Mouse (Mus musculus): Measurements from ENCODE around the gene Nhsl1. TPM values are rescaled to one million over a fixed set of nuclear protein-coding genes. Genes with fewer than 3 reads are reported as not detected.

Gene Nhsl1
- polyA plus RNA-seq, 1 experiment from 2014 or later, result 15.5 TPM

DNA sequence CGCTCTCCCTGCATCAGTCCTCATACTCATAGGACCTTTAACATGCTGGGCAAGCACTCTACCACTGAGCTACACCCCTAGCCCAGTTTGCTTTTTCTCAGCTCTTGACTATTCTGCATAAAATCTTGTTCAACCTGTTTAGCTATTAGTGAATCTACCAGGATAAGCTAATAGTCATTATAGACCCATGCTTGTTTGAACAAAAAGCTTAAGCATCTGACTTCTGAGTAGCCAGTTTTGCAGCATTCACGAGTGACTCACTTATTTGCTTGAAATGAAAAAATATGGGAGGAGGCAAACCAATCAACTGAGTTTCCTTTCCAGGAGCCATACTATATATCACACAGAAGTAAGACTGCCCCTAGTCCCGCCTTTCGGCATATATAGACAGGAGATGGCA lies 32.0 kb downstream of the Nhsl1 start:
- Histone ChIP-seq H3K4me1 (replicated peaks) (peaks cover 4% of the 10 kb centered on the region), H3K4me3 (no peak overlapping the region), H3K36me3 (no peaks in the 10 kb centered on the region), H3K4me2 (no peak overlapping the region), H3K9me3 (replicated peaks) (no peaks in the 10 kb centered on the region), H3K27me3 (replicated peaks) (no peaks in the 10 kb centered on the region), H3K9ac (no peak overlapping the region), H3K27ac (ENCODE audit: poor library complexity, severe bottlenecking) (no peak overlapping the region)
- WGBS, result 82% methylated on average over 4 of the region's 4 CpGs
- ATAC-seq (ENCODE audit: insufficient number of reproducible peaks, low FRiP score), result no peak

DNA sequence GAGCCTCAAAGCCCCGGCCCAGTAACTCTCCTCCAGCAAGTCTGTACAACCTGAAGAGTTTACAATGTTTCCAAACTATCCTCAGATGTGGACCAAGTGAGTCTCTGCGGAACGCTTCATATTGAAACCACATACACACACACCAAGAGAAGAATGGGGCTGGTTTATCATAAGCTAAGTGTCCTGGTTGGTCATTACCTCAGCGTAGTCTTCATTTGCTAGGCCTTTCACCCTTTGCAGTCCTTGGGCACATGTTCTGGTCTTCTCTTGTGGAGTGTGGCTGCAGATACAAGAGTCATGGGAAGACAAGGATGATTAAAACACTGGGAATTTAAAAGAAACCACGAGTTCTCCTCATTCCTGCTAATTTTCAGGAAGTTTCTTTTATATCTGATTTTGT lies 34.2 kb downstream of the Nhsl1 start:
- Histone ChIP-seq H3K9ac (no peak overlapping the region), H3K27ac (ENCODE audit: poor library complexity, severe bottlenecking) (no peak overlapping the region), H3K4me1 (replicated peaks) (peaks cover 4% of the 10 kb centered on the region), H3K4me3 (no peak overlapping the region), H3K27me3 (replicated peaks) (no peaks in the 10 kb centered on the region), H3K9me3 (replicated peaks) (no peaks in the 10 kb centered on the region), H3K36me3 (no peaks in the 10 kb centered on the region), H3K4me2 (no peak overlapping the region)
- WGBS, result 77% methylated on average over 5 of the region's 5 CpGs
- ATAC-seq (ENCODE audit: insufficient number of reproducible peaks, low FRiP score), result no peak

DNA sequence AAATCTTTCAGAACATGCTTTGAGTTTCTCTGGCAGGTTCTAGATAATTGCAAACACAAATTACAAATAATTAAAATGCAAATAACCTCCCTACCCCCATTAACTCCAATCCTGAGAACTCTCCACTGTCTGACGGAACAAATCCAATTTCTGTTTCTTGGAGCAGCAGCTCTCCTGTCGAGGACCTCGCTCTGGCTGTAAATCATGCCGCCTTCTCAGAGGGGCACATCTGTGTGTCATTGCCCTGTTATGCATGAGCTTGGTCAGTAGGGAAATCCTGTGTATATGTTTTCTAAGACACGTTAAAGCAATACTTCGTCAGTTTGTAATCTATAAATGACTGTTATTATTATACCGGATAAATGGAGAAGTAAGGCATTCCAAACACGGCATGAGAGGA lies 35.3 kb downstream of the Nhsl1 start:
- no peak for ATAC-seq (ENCODE audit: insufficient number of reproducible peaks, low FRiP score)
- H3K27me3 ChIP-seq (replicated peaks), result no peaks in the 10 kb centered on the region
- H3K4me3 ChIP-seq, result no peak overlapping the region
- H3K4me1 ChIP-seq (replicated peaks), result peaks cover 4% of the 10 kb centered on the region
- H3K9me3 ChIP-seq (replicated peaks), result no peaks in the 10 kb centered on the region
- H3K4me2 ChIP-seq, result no peak overlapping the region
- H3K27ac ChIP-seq (ENCODE audit: poor library complexity, severe bottlenecking), result no peak overlapping the region
- no peak overlapping the region for H3K9ac ChIP-seq
- H3K36me3 ChIP-seq, result no peaks in the 10 kb centered on the region
- WGBS, result 78% methylated on average over 8 of the region's 8 CpGs

DNA sequence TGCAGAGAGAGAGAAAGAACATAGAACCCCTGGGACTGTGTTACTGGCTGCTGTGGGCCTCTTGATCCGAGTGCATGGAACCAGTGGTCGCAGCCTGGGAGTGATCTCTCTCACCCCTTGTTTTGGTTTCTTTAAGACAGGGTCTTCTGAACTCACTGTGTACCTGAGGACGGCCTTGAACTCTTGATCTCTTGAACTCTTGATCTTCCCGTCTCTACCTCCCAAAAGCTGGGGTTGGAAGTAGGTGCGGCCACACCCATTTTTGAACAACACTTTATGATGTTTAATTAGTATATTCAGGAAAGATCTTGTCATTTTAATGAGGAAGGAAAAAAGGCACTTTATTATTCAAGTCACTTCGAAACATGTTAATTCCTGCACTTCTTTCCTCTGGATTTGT lies 37.7 kb downstream of the Nhsl1 start:
- Histone ChIP-seq H3K4me2 (no peak overlapping the region), H3K27me3 (replicated peaks) (no peaks in the 10 kb centered on the region), H3K4me3 (no peak overlapping the region), H3K9ac (no peak overlapping the region), H3K4me1 (replicated peaks) (peaks cover 4% of the 10 kb centered on the region), H3K36me3 (no peaks in the 10 kb centered on the region), H3K9me3 (replicated peaks) (no peaks in the 10 kb centered on the region), H3K27ac (ENCODE audit: poor library complexity, severe bottlenecking) (no peak overlapping the region)
- 80% methylated on average over 6 of the region's 6 CpGs for WGBS
- ATAC-seq (ENCODE audit: insufficient number of reproducible peaks, low FRiP score), result no peak

DNA sequence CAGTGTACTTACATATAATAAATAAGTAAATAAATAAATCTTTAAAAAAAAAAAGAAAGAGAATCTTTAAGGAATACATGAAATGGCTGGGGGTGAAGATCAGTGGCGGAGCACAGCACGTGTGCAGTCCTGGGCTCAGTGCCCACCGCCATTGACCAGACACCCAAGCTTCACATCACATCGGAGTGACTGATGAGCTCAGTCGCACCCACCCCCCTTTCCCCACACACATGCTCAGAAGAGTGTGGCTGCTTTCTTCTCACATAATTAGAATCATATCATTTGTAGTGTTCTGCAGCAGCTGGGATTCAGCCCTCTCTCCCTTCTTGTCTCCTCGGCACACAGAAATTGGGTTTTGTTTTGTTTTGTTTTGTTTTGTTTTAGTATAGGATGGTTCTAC lies 38.4 kb downstream of the Nhsl1 start:
- peaks cover 4% of the 10 kb centered on the region for H3K4me1 ChIP-seq (replicated peaks)
- no peaks in the 10 kb centered on the region for H3K36me3 ChIP-seq
- no peak overlapping the region for H3K9ac ChIP-seq
- no peak for ATAC-seq (ENCODE audit: insufficient number of reproducible peaks, low FRiP score)
- no peak overlapping the region for H3K27ac ChIP-seq (ENCODE audit: poor library complexity, severe bottlenecking)
- H3K9me3 ChIP-seq (replicated peaks), result no peaks in the 10 kb centered on the region
- H3K27me3 ChIP-seq (replicated peaks), result no peaks in the 10 kb centered on the region
- WGBS, result 89% methylated on average over 6 of the region's 6 CpGs
- H3K4me3 ChIP-seq, result no peak overlapping the region
- H3K4me2 ChIP-seq, result no peak overlapping the region

DNA sequence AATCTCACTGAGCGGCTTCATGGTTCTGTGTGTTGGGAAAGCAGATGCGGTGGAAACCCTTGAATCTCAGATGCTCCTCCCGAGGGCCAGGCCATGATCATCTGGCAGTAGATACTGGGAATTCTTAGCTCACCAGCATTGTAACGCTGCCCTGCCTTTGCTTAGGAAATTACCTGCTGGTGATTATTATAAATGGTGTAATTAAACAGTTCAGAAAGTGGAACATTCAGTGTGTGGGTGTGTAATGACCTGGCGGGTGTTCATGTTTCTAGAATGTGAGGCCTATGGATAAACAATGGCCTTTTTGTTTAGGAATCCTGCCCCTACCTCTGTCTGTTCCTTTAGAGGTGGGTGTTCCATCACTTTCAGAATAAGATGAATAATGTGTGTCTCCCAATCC lies 39.7 kb downstream of the Nhsl1 start:
- ATAC-seq (ENCODE audit: insufficient number of reproducible peaks, low FRiP score), result no peak
- Histone ChIP-seq H3K27ac (ENCODE audit: poor library complexity, severe bottlenecking) (no peak overlapping the region), H3K4me3 (no peak overlapping the region), H3K4me1 (replicated peaks) (peaks cover 1% of the 10 kb centered on the region), H3K4me2 (no peak overlapping the region), H3K27me3 (replicated peaks) (no peaks in the 10 kb centered on the region), H3K9ac (no peak overlapping the region), H3K36me3 (no peaks in the 10 kb centered on the region), H3K9me3 (replicated peaks) (no peaks in the 10 kb centered on the region)
- WGBS, result 83% methylated on average over 5 of the region's 5 CpGs

DNA sequence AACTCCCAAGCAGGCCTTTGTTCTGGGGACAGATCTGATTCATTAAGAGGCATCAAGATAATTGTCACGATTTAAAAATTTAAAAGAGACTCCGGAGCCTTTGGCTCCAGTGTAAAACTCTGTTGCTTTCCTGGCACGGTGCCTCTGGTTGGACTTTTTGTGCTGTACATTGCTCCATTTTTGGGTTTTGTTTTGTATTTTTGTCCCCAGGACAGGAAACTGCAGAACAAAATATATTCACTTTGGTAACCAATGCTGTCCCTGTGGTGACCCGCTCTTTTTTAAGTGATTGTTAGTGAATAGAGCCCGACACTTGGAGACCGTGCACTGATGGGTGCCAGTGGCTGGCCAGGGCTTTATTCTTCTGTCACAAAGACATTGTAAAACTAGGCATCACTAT lies 41.4 kb downstream of the Nhsl1 start:
- Histone ChIP-seq H3K9ac (no peak overlapping the region), H3K9me3 (replicated peaks) (peaks cover 5% of the 10 kb centered on the region; the same call in 1 of the 2 replicates), H3K36me3 (no peaks in the 10 kb centered on the region), H3K4me2 (no peak overlapping the region), H3K27ac (ENCODE audit: poor library complexity, severe bottlenecking) (no peak overlapping the region), H3K4me1 (replicated peaks) (no peaks in the 10 kb centered on the region), H3K27me3 (replicated peaks) (no peaks in the 10 kb centered on the region), H3K4me3 (no peak overlapping the region)
- ATAC-seq (ENCODE audit: insufficient number of reproducible peaks, low FRiP score), result no peak
- 91% methylated on average over 6 of the region's 6 CpGs for WGBS

DNA sequence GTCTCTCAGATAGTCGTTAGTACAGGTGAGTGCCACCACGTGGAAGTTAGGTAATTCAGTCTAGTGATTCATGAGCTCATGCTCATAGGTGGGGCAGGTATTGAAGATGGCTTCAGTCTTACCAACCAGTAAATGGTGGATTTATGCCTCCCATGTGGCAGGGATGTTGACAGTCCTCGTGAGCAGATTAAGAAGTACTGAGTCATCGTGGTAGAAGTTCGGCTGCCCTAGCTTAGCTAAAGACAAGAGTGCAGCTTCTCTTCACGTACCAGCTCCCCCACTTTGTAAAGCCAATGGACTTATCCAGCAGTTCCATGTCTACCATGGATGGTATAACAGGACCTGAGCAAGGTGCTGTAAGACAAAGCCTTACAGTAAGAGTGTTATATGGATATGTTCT lies 46.6 kb downstream of the Nhsl1 start:
- Histone ChIP-seq H3K27ac (ENCODE audit: poor library complexity, severe bottlenecking) (no peak overlapping the region), H3K36me3 (no peaks in the 10 kb centered on the region), H3K9me3 (replicated peaks) (peaks cover 5% of the 10 kb centered on the region; the same call in 1 of the 2 replicates), H3K27me3 (replicated peaks) (no peaks in the 10 kb centered on the region), H3K9ac (no peak overlapping the region), H3K4me3 (no peak overlapping the region), H3K4me1 (replicated peaks) (peaks cover 4% of the 10 kb centered on the region), H3K4me2 (no peak overlapping the region)
- 81% methylated on average over 6 of the region's 6 CpGs for WGBS
- no peak for ATAC-seq (ENCODE audit: insufficient number of reproducible peaks, low FRiP score)

DNA sequence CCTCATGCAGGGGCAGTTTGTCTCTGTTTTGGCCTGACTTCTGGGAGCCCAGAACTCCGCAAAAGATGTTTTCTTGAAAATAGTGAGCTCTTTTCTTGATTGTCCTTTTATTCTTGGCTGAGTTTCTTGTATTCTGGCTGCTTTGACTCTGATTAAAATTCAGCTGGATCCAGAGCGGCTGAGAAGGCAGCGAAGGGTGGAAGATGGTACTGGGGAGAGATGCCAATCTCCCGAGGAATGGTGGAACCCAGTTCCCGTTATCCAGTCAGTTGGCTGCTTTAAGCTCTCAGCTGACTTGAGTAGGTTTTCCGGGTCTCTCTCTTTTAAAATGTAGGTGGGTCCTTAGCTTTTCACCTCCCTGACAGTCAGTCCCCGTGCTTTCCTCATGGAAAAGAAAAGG lies 47.9 kb downstream of the Nhsl1 start:
- 81% methylated on average over 7 of the region's 7 CpGs for WGBS
- H3K4me3 ChIP-seq, result no peak overlapping the region

DNA sequence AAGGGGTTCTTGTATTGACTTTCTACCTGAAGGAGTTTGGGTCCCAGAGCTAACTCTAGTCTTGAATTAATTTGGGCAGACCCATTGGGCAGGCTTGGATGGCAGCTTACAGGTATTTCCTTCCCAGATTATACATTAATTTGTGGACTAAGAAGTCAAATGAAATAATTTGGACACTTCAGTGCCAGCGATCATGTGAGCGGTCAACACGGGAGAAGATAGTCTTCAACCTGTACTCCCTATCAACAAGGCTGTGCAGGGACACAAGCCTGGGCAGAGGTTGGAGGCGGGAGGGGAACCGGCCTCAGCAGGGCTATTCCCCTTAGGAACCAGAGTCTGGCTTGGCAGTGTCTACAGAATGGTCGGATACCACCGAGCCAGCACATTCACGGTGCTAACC lies 49.3 kb downstream of the Nhsl1 start:
- Histone ChIP-seq H3K27me3 (replicated peaks) (no peaks in the 10 kb centered on the region), H3K4me3 (no peak overlapping the region), H3K4me1 (replicated peaks) (peaks cover 24% of the 10 kb centered on the region), H3K9me3 (replicated peaks) (peaks cover 5% of the 10 kb centered on the region; the same call in 1 of the 2 replicates), H3K36me3 (no peaks in the 10 kb centered on the region), H3K4me2 (no peak overlapping the region), H3K9ac (no peak overlapping the region), H3K27ac (ENCODE audit: poor library complexity, severe bottlenecking) (no peak overlapping the region)
- WGBS, result 87% methylated on average over 8 of the region's 8 CpGs
- ATAC-seq (ENCODE audit: insufficient number of reproducible peaks, low FRiP score), result no peak

More for the DNA sequence above, 47.9 kb downstream of the Nhsl1 start:
- Histone ChIP-seq H3K9me3 (replicated peaks) (peaks cover 5% of the 10 kb centered on the region; the same call in 1 of the 2 replicates), H3K4me1 (replicated peaks) (peaks cover 15% of the 10 kb centered on the region), H3K27ac (ENCODE audit: poor library complexity, severe bottlenecking) (no peak overlapping the region), H3K36me3 (no peaks in the 10 kb centered on the region), H3K4me2 (no peak overlapping the region), H3K9ac (no peak overlapping the region), H3K27me3 (replicated peaks) (no peaks in the 10 kb centered on the region)
- ATAC-seq (ENCODE audit: insufficient number of reproducible peaks, low FRiP score), result no peak

DNA sequence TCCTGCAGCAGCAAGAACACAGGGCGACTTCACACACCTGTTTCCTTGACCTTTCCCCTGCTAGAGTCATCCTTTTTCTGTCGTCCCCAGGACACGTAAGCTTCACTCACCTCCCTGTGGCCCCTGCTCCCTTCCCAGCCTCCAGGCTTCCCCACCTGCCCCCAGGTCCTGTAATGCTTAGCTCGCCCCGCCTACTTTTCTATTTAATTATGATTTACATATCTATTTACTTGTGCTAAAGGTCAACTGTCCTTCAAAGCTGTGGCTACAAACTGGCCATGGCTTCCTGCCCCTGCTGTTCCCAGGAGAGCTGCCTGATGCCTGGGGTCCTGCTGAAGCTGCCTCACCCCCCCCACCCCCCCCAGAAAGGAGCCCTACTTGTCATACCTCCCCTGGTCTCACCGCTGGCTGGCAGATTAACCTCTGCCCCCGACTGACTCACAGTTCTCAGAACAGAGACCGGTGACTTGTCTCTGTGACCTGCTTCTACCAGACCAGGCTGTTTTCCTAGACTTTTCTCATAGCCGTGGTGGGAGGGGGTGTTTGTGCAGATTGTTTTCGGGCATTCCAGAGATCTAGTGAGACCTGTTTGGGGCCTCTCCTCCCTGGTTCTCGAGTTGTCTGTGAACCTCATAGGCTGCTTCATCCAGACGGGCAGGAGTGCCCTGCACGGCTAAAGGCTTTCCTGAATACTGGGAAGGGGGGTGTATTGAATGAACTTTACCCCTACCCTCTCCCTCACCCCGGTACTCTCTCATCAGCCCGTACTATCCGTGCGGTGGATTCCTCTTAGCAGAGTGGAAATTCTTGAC lies 51.9 kb downstream of the Nhsl1 start:
- H3K9me3 ChIP-seq (replicated peaks), result no peaks in the 10 kb centered on the region
- no peaks in the 10 kb centered on the region for H3K36me3 ChIP-seq
- H3K9ac ChIP-seq, result no peak overlapping the region
- H3K4me2 ChIP-seq, result peak overlapping the region; percentile 16; the same call in 1 of the 2 replicates
- H3K27me3 ChIP-seq (replicated peaks), result no peaks in the 10 kb centered on the region
- WGBS, result 32% methylated on average over 17 of the region's 17 CpGs
- ATAC-seq (ENCODE audit: insufficient number of reproducible peaks, low FRiP score), result no peak
- H3K4me1 ChIP-seq (replicated peaks), result peaks cover 24% of the 10 kb centered on the region
- no peak overlapping the region for H3K4me3 ChIP-seq
- no peak overlapping the region for H3K27ac ChIP-seq (ENCODE audit: poor library complexity, severe bottlenecking)

DNA sequence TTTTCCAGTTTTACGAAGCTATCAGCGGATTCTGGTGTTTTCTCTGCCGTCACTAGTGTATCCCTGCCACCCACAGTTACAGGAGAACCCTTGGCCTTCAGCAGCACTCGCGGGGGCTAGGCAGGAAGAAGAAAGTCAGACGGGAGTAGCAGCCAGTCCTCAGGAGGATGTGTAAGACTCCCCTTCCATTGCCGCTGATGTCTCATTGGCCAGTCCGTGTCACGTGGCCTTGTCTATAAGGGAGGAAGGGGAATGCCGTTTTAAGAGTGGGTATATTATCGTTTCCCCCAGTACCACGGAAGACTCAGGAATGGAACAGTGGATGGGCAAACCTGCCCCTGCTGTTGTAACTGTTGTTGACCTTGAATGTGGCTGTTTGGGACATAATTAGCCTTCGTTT lies 53.1 kb downstream of the Nhsl1 start:
- peaks cover 24% of the 10 kb centered on the region for H3K4me1 ChIP-seq (replicated peaks)
- no peak overlapping the region for H3K9ac ChIP-seq
- H3K27ac ChIP-seq (ENCODE audit: poor library complexity, severe bottlenecking), result no peak overlapping the region
- H3K27me3 ChIP-seq (replicated peaks), result no peaks in the 10 kb centered on the region
- 54% methylated on average over 13 of the region's 13 CpGs for WGBS
- H3K4me2 ChIP-seq, result peak overlapping the region; percentile 44
- no peaks in the 10 kb centered on the region for H3K9me3 ChIP-seq (replicated peaks)
- ATAC-seq (ENCODE audit: insufficient number of reproducible peaks, low FRiP score), result no peak
- 0 out of 2 replicates have a peak overlapping the region, but pooled peaks have one; percentile 13 for H3K4me3 ChIP-seq
- H3K36me3 ChIP-seq, result no peaks in the 10 kb centered on the region
